Mouse (Mus musculus) cerebellum, adult 18-20 months (tissue): ENCODE results near the gene Zfp758.
"Not testable (repeated sequence)": the region's sequence is repeated elsewhere in the genome, so short reads cannot be mapped to it uniquely, and the experiment has no call there.

Experiments
- DNase-seq, 2 experiments: peaks; one replicate each; pipeline ENCODE4 v3.0.0; 2021

The Zfp758 gene

GRCm38 (mm10) chr17:22361101-22361781 lies at the start of gene Zfp758, which contains the start of gene Zfp944:
Zfp758 (plus strand) TSS chr17:22361453.
Zfp944 (minus strand) TSS chr17:22361400.
- peak; percentile 39 to 62 for DNase-seq

GRCm38 (mm10) chr17:22314219-22314618 lies 47.0 kb upstream of the Zfp758 start:
- peak in 1 of 2 experiments; percentile 3 for DNase-seq

GRCm38 (mm10) chr17:22314730-22315226 lies 46.5 kb upstream of the Zfp758 start, which contains the start of gene CT030661.1:
CT030661.1 (minus strand) TSS chr17:22314837.
- DNase-seq, result peak; percentile 88 to 96

- not testable (repeated sequence) for DNase-seq
Observed at GRCm38 (mm10) chr17:22315247-22315646, 46.0 kb upstream of the Zfp758 start.

- DNase-seq, result no peak
Observed at GRCm38 (mm10) chr17:22352794-22353193, 8.5 kb upstream of the Zfp758 start.

GRCm38 (mm10) chr17:22360572-22360971 lies 681 bp upstream of the Zfp758 start:
- DNase-seq, result no peak

GRCm38 (mm10) chr17:22363895-22364294 lies 2.6 kb downstream of the Zfp758 start:
- DNase-seq, result no peak

GRCm38 (mm10) chr17:22410756-22411155 lies 49.5 kb downstream of the Zfp758 start:
- DNase-seq, result peak; percentile 19 to 24

- peak; percentile 67 to 70 for DNase-seq
Observed at GRCm38 (mm10) chr17:22417510-22417909, 56.3 kb downstream of the Zfp758 start.

GRCm38 (mm10) chr17:22423952-22424617 lies 62.8 kb downstream of the Zfp758 start, which contains the start of gene Zfp946:
Zfp946 (plus strand) TSS chr17:22424222.
- DNase-seq, result peak; percentile 82

GRCm38 (mm10) chr17:22424636-22425354 lies 63.5 kb downstream of the Zfp758 start:
- DNase-seq, result peak in 1 of 2 experiments; percentile 24
